8 mouse cellular contexts compared by ENCODE assay signal in the genomic region with DNA sequence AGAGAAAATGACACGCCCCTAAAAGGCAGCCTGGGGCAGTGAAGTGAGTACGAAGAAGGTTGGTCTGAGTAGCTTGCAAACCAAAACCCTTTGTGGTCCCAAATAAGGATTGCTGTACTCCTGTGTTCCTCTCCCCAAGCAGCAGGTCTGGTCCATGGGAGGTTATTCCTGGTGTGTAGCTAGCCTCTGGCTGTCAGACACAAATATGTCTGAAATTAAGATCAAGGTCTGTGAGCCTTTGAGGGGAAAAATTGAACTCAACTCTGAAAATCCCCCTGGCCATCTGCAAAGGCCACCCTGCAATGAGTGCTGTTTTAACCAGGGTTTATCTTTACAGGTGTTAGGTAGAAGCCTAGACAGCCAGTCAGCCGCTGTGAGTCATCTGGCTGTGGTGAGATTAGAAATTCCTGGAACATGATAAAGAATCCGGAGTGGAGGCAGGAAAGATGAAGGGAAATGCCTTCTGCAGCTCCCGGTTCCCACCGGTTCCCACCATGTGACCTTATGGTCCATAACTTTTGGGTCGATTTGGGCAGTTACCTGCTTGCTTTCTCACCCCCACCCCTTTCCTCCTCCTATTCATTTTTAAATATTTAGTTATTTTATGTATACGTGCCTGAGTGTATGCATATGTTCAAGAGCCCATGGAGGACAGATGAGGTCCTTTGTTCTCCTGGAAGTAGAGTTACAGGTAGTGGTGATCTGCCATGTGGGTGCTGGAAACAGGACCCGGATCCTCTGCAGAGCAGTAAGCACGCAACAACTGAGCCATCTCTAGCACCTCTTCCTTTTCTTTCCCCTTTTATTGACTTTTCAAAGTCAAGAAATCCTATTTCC.
DNase-seq lines count a peak whose midpoint lies in the region; ATAC-seq and TF ChIP-seq lines count a peak whose summit lies in the region.

No protein-coding gene starts in this region.

- H3K27ac ChIP-seq in heart, embryonic 11.5 days (ENCODE audit: low read depth, low read length): no peak overlapping the region
- H3K27ac ChIP-seq in heart, adult 2 months: no peak overlapping the region
- no peak overlapping the region for H3K27ac ChIP-seq in intestine, embryonic 16.5 days (ENCODE audit: low read length)
- no peak overlapping the region for H3K27ac ChIP-seq in midbrain, embryonic 15.5 days

- H3K27me3 ChIP-seq in heart, embryonic 11.5 days (ENCODE audit: control insufficient read depth, insufficient read depth, low read length): peaks cover 6% of the 10 kb centered on the region; the same call in 1 of the 2 replicates
- H3K27me3 ChIP-seq in heart, adult 2 months (ENCODE audit: control insufficient read depth, insufficient read depth, low read length): no peaks in the 10 kb centered on the region
- H3K27me3 ChIP-seq in intestine, embryonic 16.5 days (replicated peaks; ENCODE audit: control insufficient read depth, insufficient read depth, low read length): peaks cover 19% of the 10 kb centered on the region
- H3K27me3 ChIP-seq in midbrain, embryonic 15.5 days (replicated peaks): peaks cover 31% of the 10 kb centered on the region

- no peak for DNase-seq in heart, adult 2 months
- peak; percentile 70 for DNase-seq in c-Kit-positive CD71-positive TER-119-positive erythroid progenitor cells, embryonic 14.5 days (ENCODE audit: low spot score)
- DNase-seq in left cerebral cortex, adult 11 months (ENCODE audit: low spot score): no peak
- DNase-seq in frontal cortex, postnatal 14 days (ENCODE audit: low spot score in 2 of 2): no peak
- DNase-seq in urinary bladder, postnatal 14 days (ENCODE audit: low spot score): no peak

- no peaks in the 10 kb centered on the region for H3K9me3 ChIP-seq in heart, embryonic 11.5 days (replicated peaks; ENCODE audit: control insufficient read depth, low read length)
- no peaks in the 10 kb centered on the region for H3K9me3 ChIP-seq in intestine, embryonic 16.5 days (ENCODE audit: control insufficient read depth, low read length)
- no peaks in the 10 kb centered on the region for H3K9me3 ChIP-seq in midbrain, embryonic 15.5 days

- H3K4me3 ChIP-seq in heart, embryonic 11.5 days (ENCODE audit: low read depth, low read length): peak overlapping the region; percentile 39
- no peak overlapping the region for H3K4me3 ChIP-seq in heart, adult 2 months
- H3K4me3 ChIP-seq in intestine, embryonic 16.5 days (ENCODE audit: low read length): peak overlapping the region; percentile 54; the same call in 1 of the 2 replicates
- peak overlapping the region; percentile 44 for H3K4me3 ChIP-seq in midbrain, embryonic 15.5 days

- no peak for TF ChIP-seq EP300 in heart, adult 2 months (IDR thresholded peaks at IDR 0.05; ENCODE audit: insufficient read depth, low read depth, low read length)

- intact Hi-C loops in heart, adult 2 months (cut with DNase I): loop anchor here (1.0 to 10.0 kb wide), 2 partner anchors 378 to 659 kb away; no protein-coding TSS in a partner anchor

- H3K9ac ChIP-seq in heart, embryonic 11.5 days (ENCODE audit: low read depth, low read length): no peak overlapping the region
- no peak overlapping the region for H3K9ac ChIP-seq in heart, adult 2 months (ENCODE audit: low read depth, low read length)
- no peak overlapping the region for H3K9ac ChIP-seq in intestine, embryonic 16.5 days (ENCODE audit: low read depth, low read length)
- H3K9ac ChIP-seq in midbrain, embryonic 15.5 days: no peak overlapping the region

- peak overlapping the region; percentile 60 for H3K4me2 ChIP-seq in heart, embryonic 11.5 days
- peak overlapping the region; percentile 80 for H3K4me2 ChIP-seq in intestine, embryonic 16.5 days (ENCODE audit: low read depth, low read length)
- peak overlapping the region; percentile 82 for H3K4me2 ChIP-seq in midbrain, embryonic 15.5 days

- ATAC-seq in heart, embryonic 11.5 days (replicated peaks; ENCODE audit: insufficient number of reproducible peaks, low FRiP score, low TSS enrichment): peak; percentile 46
- peak; percentile 78 for ATAC-seq in intestine, embryonic 16.5 days
- ATAC-seq in midbrain, embryonic 15.5 days (replicated peaks): no peak

- 5% methylated on average over 10 of the region's 10 CpGs for WGBS in heart, embryonic 11.5 days (ENCODE audit: insufficient replicate concordance)
- 18% methylated on average over 10 of the region's 10 CpGs for WGBS in heart, adult 2 months
- 8% methylated on average over 10 of the region's 10 CpGs for WGBS in intestine, embryonic 16.5 days
- 13% methylated on average over 10 of the region's 10 CpGs for WGBS in midbrain, embryonic 15.5 days

- peaks cover 7% of the 10 kb centered on the region for H3K4me1 ChIP-seq in heart, embryonic 11.5 days (ENCODE audit: control insufficient read depth, insufficient read depth, low read length)
- H3K4me1 ChIP-seq in heart, adult 2 months (ENCODE audit: control insufficient read depth, insufficient read depth, low read length): no peaks in the 10 kb centered on the region
- no peaks in the 10 kb centered on the region for H3K4me1 ChIP-seq in intestine, embryonic 16.5 days (ENCODE audit: control insufficient read depth, insufficient read depth, low read length)
- peaks cover 7% of the 10 kb centered on the region for H3K4me1 ChIP-seq in midbrain, embryonic 15.5 days

- no peak for TF ChIP-seq POLR2A in heart, adult 2 months (IDR thresholded peaks at IDR 0.05; ENCODE audit: insufficient read depth, low read depth, low read length)

- TF ChIP-seq CTCF in heart, adult 2 months (IDR thresholded peaks at IDR 0.05): no peak

- no peaks in the 10 kb centered on the region for H3K79me2 ChIP-seq in heart, adult 2 months (replicated peaks; ENCODE audit: control insufficient read depth, insufficient read depth, low read length)

- no peaks in the 10 kb centered on the region for H3K36me3 ChIP-seq in heart, embryonic 11.5 days (ENCODE audit: control insufficient read depth, insufficient read depth, low read length)
- no peaks in the 10 kb centered on the region for H3K36me3 ChIP-seq in heart, adult 2 months (ENCODE audit: control insufficient read depth, insufficient read depth, low read length)
- no peaks in the 10 kb centered on the region for H3K36me3 ChIP-seq in intestine, embryonic 16.5 days (ENCODE audit: control insufficient read depth, insufficient read depth, low read length)
- no peaks in the 10 kb centered on the region for H3K36me3 ChIP-seq in midbrain, embryonic 15.5 days (replicated peaks)
